Mouse (Mus musculus) heart, postnatal 14 days (tissue): Measurements from ENCODE around the gene Olfr552. TPM values are rescaled to one million over a fixed set of nuclear protein-coding genes. Genes with fewer than 3 reads are reported as not detected.
A peak's percentile ranks its signal among the peaks of the same experiment; 100 is the strongest.
"Not testable (repeated sequence)": the region's sequence is repeated elsewhere in the genome, so short reads cannot be mapped to it uniquely, and the experiment has no call there.

Experiments
- DNase-seq, 2 experiments: peaks; one replicate each; pipeline ENCODE4 v3.0.0; 2021 to 2022
- intact Hi-C: fragments of 180-260 bp; cut with DNase I; formaldehyde crosslinking; loops from one replicate; pipeline ENCODE4 v1.15.1; 2025
- long read RNA-seq, 2 experiments: library from polyadenylated mRNA; stranded (forward); transcript quantifications; one replicate each; pipeline ENCODE4 v2.0.0; 2021
- total RNA-seq, 2 experiments: library from RNA; stranded (reverse); gene quantifications; 2 replicates each; pipeline ENCODE4 v1.2.3; 2021

Gene Olfr552
- total RNA-seq = under 1 TPM; 0.07 to 0.27 TPM
- long read RNA-seq, experiment 1 = 0 reads
- long read RNA-seq, experiment 2 = 0 reads

- DNase-seq = no peak
- intact Hi-C loops = no loop called here
These were observed at the start of gene Olfr552 for GRCm38 (mm10) chr7:102597378-102598031. Gene Olfr552 (plus strand): TSS chr7:102597770.

GRCm38 (mm10) chr7:102549570-102549969 lies 48.0 kb upstream of the Olfr552 start, which contains the start of gene Olfr549:
Gene Olfr549 (plus strand): TSS chr7:102549870.
- intact Hi-C loops = no loop called here
- DNase-seq = no peak

DNA sequence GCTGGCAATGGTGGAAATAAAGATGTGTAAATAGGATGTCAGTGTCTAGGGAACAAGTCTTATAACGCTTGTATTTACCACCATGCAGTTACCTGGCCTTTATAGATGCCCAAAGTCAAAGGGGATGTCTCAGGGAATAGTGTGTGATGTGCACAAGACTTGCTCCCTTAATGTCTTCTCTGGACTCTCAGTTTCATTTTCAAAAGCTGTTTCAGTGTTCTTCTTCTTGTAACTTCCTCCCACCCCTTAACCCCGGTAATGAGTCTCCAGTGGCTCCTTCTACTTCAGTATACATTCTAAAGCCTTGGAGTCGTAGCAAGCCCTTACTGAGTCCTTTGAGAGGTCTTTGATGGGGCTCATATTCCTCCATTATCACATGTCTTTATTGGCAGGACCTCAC lies 44.3 kb upstream of the Olfr552 start:
- intact Hi-C loops = no loop called here

GRCm38 (mm10) chr7:102564999-102565997 lies 32.3 kb upstream of the Olfr552 start, which contains the start of gene Trim21:
Gene Trim21 (minus strand): TSS chr7:102565486.
- DNase-seq = peak; percentile 78 to 86
- intact Hi-C loops = no loop called here

More for the DNA sequence above, 44.3 kb upstream of the Olfr552 start:
- DNase-seq = no peak

DNA sequence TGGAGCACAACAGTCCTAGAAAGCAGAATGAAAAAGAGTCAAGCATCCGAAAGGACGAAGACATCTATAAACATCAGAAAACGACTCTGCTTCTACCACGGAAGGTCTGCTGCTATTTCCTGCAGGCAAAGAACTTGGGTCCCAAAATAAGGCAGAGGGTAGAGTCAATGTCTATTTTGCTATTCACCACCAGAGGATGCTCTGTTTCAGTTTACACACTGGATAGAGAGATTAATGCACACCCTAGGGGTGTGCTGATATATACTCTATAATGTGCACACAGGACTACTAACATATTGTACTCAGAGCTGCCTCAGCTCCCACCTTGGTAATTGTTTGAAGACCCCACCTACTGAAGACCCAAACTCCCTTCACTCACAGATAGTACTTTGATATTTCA lies 31.4 kb upstream of the Olfr552 start:
- intact Hi-C loops = no loop called here

DNA sequence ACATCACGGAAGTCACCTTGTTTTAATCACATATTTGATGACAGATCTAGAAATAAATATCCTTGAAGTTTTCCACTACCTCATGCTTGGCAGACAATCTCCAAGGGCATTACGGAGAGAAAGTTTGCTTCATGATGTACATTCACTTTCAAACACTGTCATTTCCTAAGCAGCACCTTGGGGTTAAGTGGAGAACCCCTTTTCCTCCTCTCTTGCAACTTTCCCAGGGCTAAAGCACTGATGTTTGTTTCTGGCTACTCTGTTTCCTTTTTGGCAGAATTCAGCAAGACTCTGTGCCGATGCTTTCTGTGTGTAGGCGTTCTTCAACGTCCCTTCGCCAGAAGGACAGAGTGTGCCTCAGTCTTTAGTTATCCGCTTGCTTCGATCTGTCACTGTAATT lies 26.4 kb upstream of the Olfr552 start, which contains the start of gene Olfr550:
Gene Olfr550, plus strand, starts transcription at position 301 of the 400 bp plus-strand sequence.
- intact Hi-C loops = no loop called here
- no peak for DNase-seq

More for the DNA sequence above, 31.4 kb upstream of the Olfr552 start:
- no peak for DNase-seq

GRCm38 (mm10) chr7:102573174-102573830 lies 24.3 kb upstream of the Olfr552 start:
- no peak for DNase-seq

DNA sequence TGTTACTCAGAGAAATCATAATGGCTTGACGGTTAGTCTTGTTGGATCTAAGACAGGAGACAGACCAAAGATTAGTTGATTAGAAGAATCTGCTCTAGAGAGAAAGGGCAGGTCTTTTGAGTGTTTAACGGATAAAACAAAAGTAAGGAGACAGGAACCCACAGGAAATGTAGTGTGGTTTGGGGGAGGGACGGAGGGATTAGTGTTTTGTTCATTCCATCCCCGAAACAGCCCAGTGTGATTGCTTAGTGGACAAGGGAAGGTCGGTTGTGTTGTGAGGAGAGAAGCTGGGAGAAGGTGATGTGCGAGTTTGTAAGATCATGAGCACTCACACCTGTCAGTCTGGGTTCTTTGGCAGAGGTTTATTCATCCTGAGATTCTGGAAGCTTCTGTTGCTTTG lies 21.6 kb upstream of the Olfr552 start:
- DNase-seq = no peak
- intact Hi-C loops = no loop called here

More at GRCm38 (mm10) chr7:102573174-102573830, 24.3 kb upstream of the Olfr552 start:
- intact Hi-C loops = no loop called here

DNA sequence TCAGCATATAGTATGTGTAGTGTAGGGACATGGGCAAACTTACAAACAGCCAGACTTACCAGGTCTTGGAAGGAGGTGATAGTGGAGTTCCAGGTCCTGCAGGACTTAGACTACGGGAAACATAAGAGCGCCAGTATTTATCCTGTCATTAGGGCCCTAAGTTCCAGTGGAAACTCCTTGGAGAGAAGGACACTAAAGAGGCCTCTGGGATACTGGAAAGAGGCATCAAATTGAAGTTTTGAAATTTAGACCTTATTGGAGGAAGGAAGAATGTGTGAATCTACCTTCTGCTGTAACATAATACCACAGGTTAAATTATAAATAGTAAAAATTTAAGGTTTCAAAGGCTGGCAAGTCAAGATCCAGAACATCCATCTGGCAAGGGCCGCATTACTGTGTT lies 5.8 kb upstream of the Olfr552 start, which contains the start of gene Olfr551:
Gene Olfr551, minus strand, starts transcription at position 101 of the 400 bp plus-strand sequence.
- intact Hi-C loops = no loop called here
- no peak for DNase-seq

GRCm38 (mm10) chr7:102618118-102618517 lies 20.5 kb downstream of the Olfr552 start, which contains the start of gene Olfr553:
Gene Olfr553 (minus strand): TSS chr7:102618218.
- no peak for DNase-seq
- intact Hi-C loops = loop anchor here (10.0 kb wide), 1 partner anchor 57 kb away; no protein-coding TSS in a partner anchor

DNA sequence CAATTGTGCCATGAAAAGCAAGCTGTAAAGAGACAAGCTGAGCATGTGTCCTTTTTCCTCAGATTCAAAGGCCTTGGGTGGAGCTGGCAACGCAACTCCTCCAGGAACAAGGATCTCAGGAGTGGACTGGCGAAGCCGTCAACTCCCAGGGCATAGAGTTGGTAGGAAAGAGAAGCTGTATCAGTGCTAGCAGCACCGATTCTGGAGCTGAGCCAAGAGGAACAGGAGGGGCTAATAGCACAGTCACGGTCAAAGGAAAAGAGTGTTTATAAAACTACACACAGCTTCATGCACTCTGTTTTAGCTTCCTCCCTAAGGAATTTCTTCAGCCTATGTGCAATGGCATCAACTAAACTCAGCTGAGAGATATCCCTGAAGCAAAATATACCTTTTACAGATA lies 22.0 kb downstream of the Olfr552 start:
- intact Hi-C loops = loop anchor here (10.0 kb wide), 1 partner anchor 55 kb away; no protein-coding TSS in a partner anchor
- DNase-seq = peak in 1 of 2 experiments; percentile 23

DNA sequence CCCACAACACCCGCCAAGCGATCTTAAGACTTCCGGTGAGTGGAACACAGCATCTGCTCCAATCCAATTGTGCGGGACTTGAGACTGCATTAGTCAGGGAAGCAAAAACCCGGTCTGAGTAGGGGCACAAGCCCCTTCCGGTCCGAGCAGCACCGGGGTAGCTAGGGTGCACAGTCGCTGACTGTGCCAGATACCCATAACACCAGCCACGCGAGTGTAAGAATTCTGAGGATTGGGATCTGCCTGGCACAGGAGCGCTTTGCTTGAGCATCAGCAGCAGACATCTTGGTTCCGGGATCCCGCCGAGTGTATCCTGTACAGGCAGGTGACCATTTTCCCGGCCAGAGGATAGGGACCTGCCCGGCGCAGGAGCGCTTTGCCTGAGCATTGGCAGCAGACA lies 22.8 kb downstream of the Olfr552 start:
- DNase-seq, intact Hi-C loops: not testable (repeated sequence)

DNA sequence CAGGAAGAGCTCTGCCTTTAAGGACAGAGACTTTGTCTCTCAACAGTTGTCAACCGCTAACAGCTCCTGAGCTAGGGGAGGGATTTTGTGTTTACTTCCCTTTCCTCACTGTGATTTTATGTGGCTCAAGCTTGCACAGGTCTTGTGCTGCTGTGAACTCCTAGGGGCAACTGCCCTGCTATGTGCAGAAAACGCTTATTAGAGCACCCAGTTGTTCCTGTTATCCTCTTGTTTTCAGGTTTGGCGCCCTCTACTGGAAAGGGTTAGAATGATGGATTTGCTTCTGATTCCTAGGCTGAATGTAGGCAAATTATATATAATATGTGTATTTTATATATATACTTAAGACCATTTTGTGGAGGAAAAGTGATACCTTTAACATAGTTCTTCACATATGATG lies 39.1 kb downstream of the Olfr552 start:
- peak; percentile 20 to 64 for DNase-seq
- intact Hi-C loops = loop anchor here (1.0 kb wide), 1 partner anchor 123 kb away; no protein-coding TSS in a partner anchor

DNA sequence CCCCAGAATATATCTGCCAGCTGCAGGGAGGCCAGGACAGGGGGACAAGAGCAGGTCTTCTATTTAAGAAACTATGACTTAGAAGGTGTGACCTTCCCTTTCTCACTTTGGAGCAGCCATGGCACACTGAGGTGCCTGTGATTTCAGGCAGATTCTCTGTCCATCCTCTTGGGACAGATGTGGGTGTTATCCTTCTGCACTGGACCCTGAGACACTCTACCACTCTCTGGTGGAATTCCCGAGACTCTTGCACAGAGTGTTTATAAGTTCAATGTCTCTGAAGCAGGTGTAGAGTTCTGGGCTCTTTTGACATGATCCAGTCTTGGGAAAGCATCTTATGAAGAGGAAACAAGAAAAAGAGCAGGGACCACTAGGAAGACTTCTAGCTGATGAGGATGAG lies 40.6 kb downstream of the Olfr552 start, which contains the start of gene Olfr554:
Gene Olfr554, plus strand, starts transcription at position 301 of the 400 bp plus-strand sequence.
- DNase-seq = no peak
- intact Hi-C loops = no loop called here

DNA sequence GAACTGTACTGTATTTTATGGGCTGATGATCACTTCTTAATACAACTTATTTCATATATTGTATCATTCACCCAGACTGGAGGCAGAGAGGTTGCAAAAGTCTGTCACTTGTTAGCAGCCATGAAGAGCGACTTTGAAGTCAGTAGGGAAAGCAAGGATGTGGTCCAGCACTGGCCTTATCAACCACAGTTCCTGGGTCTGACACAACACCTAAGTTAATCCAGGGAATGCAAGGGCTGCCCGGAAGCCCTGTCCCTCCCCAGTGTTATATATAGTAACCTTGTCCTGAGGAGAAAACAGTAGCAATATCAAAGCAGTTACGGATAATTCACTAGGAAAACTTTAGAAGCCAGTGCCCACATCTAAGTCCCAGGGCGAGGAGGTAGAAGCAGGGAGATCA lies 47.4 kb downstream of the Olfr552 start:
- intact Hi-C loops, DNase-seq: not testable (repeated sequence)

Other genes starting within 250 kb of the Olfr552 start
- gene Rrm1, start 156.1 kb upstream of the Olfr552 start, total RNA-seq = 10 to 100 TPM; 14.4 to 19.1 TPM
- gene Olfr543, start 116.1 kb upstream of the Olfr552 start, total RNA-seq = not detected
- gene Olfr544, start 109.5 kb upstream of the Olfr552 start, total RNA-seq = not detected
- gene Olfr545, start 98.2 kb upstream of the Olfr552 start, total RNA-seq = not detected
- not detected for gene Olfr547, start 63.0 kb upstream of the Olfr552 start, total RNA-seq
- not detected for gene Olfr548-ps1, start 56.9 kb upstream of the Olfr552 start, total RNA-seq
- not detected for gene Olfr549, start 47.9 kb upstream of the Olfr552 start, total RNA-seq
- gene Trim21, start 32.3 kb upstream of the Olfr552 start, total RNA-seq = 1 to 10 TPM; 6.1 to 7.7 TPM
- under 1 TPM; 0.17 to 0.37 TPM for gene Olfr550, start 26.3 kb upstream of the Olfr552 start, total RNA-seq
- gene Olfr551, start 5.9 kb upstream of the Olfr552 start, total RNA-seq = not detected
- gene Olfr553, start 20.4 kb downstream of the Olfr552 start, total RNA-seq = not detected
- gene Olfr554, start 40.7 kb downstream of the Olfr552 start, total RNA-seq = not detected
- gene Olfr555, start 61.1 kb downstream of the Olfr552 start, total RNA-seq = not detected
- gene Olfr556, start 67.1 kb downstream of the Olfr552 start, total RNA-seq = not detected
- 1 to 10 TPM; 7.7 to 8.7 TPM for gene Trim68, start 89.6 kb downstream of the Olfr552 start, total RNA-seq
- gene Olfr557, start 98.1 kb downstream of the Olfr552 start, total RNA-seq = not detected
- gene Olfr558, start 104.4 kb downstream of the Olfr552 start, total RNA-seq = 1 to 10 TPM; 4.8 to 5.1 TPM
- not detected for gene Olfr33, start 121.3 kb downstream of the Olfr552 start, total RNA-seq
- gene Olfr559, start 129.7 kb downstream of the Olfr552 start, total RNA-seq = not detected
- gene Olfr560, start 161.6 kb downstream of the Olfr552 start, total RNA-seq = under 1 TPM in 1 of 2 experiments, not detected in 1; 0.32 TPM
- 1 to 10 TPM; 1.6 to 2.1 TPM for gene Olfr78, start 161.7 kb downstream of the Olfr552 start, total RNA-seq
- gene Olfr561, start 173.5 kb downstream of the Olfr552 start, total RNA-seq = not detected
- not detected for gene Olfr564, start 205.7 kb downstream of the Olfr552 start, total RNA-seq